Mouse (Mus musculus) embryonic facial prominence, embryonic 11.5 days (tissue): ENCODE measurements around the gene Tmem45a. TPM values are rescaled to one million over a fixed set of nuclear protein-coding genes. Genes with fewer than 3 reads are reported as not detected.
A peak's percentile ranks its signal among the peaks of the same experiment; 100 is the strongest.
"Not testable (repeated sequence)": the region's sequence is repeated elsewhere in the genome, so short reads cannot be mapped to it uniquely, and the experiment has no call there.

Source experiments
- ATAC-seq: fragments of 200-750 bp; cut with Nextera tagmentation; replicated peaks from 2 replicates; pipeline ENCODE4 v1.8.0; 2017; ENCODE audit warnings: low read depth; ENCODE audit not compliant: insufficient number of reproducible peaks, low FRiP score, low TSS enrichment
- DNase-seq: peaks from one replicate; pipeline ENCODE4 v3.0.0-alpha.2; 2015; ENCODE audit warnings: low spot score
- H3K27ac ChIP-seq: fragments of 300-500 bp; sonication (generic); replicated peaks from 2 replicates; pipeline ENCODE4 v1.5.1; 2014; ENCODE audit warnings: mild to moderate bottlenecking, low read depth, low read length, control low read depth
- H3K27me3 ChIP-seq: fragments of 300-500 bp; sonication (generic); 2 replicates; pipeline ENCODE4 v1.6.1; 2014; ENCODE audit warnings: mild to moderate bottlenecking, low read length, moderate library complexity, mixed read lengths; ENCODE audit not compliant: control insufficient read depth, insufficient read depth
- H3K36me3 ChIP-seq: fragments of 300-500 bp; sonication (generic); replicated peaks from 2 replicates; pipeline ENCODE4 v1.6.1; 2014; ENCODE audit warnings: low read depth, mild to moderate bottlenecking, low read length, moderate library complexity, mixed read lengths; ENCODE audit not compliant: control insufficient read depth, insufficient read depth
- H3K4me1 ChIP-seq: fragments of 300-500 bp; sonication (generic); 2 replicates; pipeline ENCODE4 v1.6.1; 2014; ENCODE audit warnings: low read length, mixed read lengths; ENCODE audit not compliant: control insufficient read depth, insufficient read depth
- H3K4me2 ChIP-seq: fragments of 300-500 bp; sonication (generic); 2 replicates; pipeline ENCODE4 v1.6.1; 2014; ENCODE audit warnings: low read depth, mild to moderate bottlenecking, control low read depth, low read length, moderate library complexity
- H3K4me3 ChIP-seq: fragments of 300-500 bp; sonication (generic); 2 replicates; pipeline ENCODE4 v1.5.1; 2014; ENCODE audit warnings: low read depth, low read length, control low read depth
- H3K9ac ChIP-seq: fragments of 300-500 bp; sonication (generic); replicated peaks from 2 replicates; pipeline ENCODE4 v1.6.1; 2014; ENCODE audit warnings: mild to moderate bottlenecking, control low read depth, low read length
- H3K9me3 ChIP-seq: fragments of 300-500 bp; sonication (generic); replicated peaks from 2 replicates; pipeline ENCODE4 v1.6.1; 2016; ENCODE audit warnings: mild to moderate bottlenecking, low read length, inconsistent platforms, mixed read lengths; ENCODE audit not compliant: control insufficient read depth
- WGBS: fragments of 180-500 bp; shearing (Covaris S2); extraction: QIAGEN DNeasy Blood & Tissue Kit; methylation state at CpG from one replicate; pipeline ENCODE4 v1.1.7; 2014; 5-methylcytosine and 5-hydroxymethylcytosine counted together
- polyA plus RNA-seq: library from polyadenylated mRNA; unstranded; fragments of >200 nt; fragmentation: Nextera tagmentation; extraction: Ambion mirVana; gene quantifications from 2 replicates; pipeline ENCODE4 v1.2.1, GENCODE M21; 2014

The Tmem45a gene
- 15.2 and 15.9 TPM in 2 replicates for polyA plus RNA-seq

GRCm38 (mm10) chr16:56885824-56886615, at the start of gene Tmem45a:
Gene Tmem45a, minus strand, starts transcription at chr16:56886166.
- H3K36me3 ChIP-seq = no peaks in the 10 kb centered on the region
- peak within 1 kb of the TSS; percentile 23 for H3K9ac ChIP-seq
- no peaks in the 10 kb centered on the region for H3K9me3 ChIP-seq
- H3K27ac ChIP-seq = no peak within 1 kb of the TSS
- DNase-seq (peak; percentile 94), ATAC-seq (peak; percentile 99)
- peak within 1 kb of the TSS; percentile 60 for H3K4me2 ChIP-seq
- H3K27me3 ChIP-seq = no peaks in the 10 kb centered on the region
- H3K4me3 ChIP-seq = peak within 1 kb of the TSS; percentile 38
- H3K4me1 ChIP-seq = no peaks in the 10 kb centered on the region
- 4% methylated on average over 25 of the region's 25 CpGs for WGBS

- Histone ChIP-seq H3K27me3 (no peaks in the 10 kb centered on the region), H3K4me2 (no peak within 1 kb of the TSS), H3K36me3 (no peaks in the 10 kb centered on the region), H3K4me3 (no peak within 1 kb of the TSS), H3K9ac (no peak within 1 kb of the TSS), H3K27ac (no peak within 1 kb of the TSS), H3K9me3 (no peaks in the 10 kb centered on the region), H3K4me1 (no peaks in the 10 kb centered on the region)
- WGBS = 50% methylated on average over 3 of the region's 3 CpGs
- DNase-seq (no peak), ATAC-seq (no peak)
Measured at GRCm38 (mm10) chr16:56928023-56928422, 42.1 kb upstream of the Tmem45a start, which contains the start of gene Lnp1. Gene Lnp1, minus strand, starts transcription at chr16:56928061.

- Histone ChIP-seq H3K9me3 (no peaks in the 10 kb centered on the region), H3K27ac (no peak overlapping the region), H3K4me1 (no peaks in the 10 kb centered on the region), H3K4me3 (no peak overlapping the region), H3K4me2 (no peak overlapping the region), H3K36me3 (no peaks in the 10 kb centered on the region), H3K9ac (no peak overlapping the region), H3K27me3 (no peaks in the 10 kb centered on the region)
- ATAC-seq = peak; percentile 62
- WGBS = 24% methylated on average over 8 of the region's 8 CpGs
- DNase-seq = peak; percentile 85
Measured at GRCm38 (mm10) chr16:56920102-56920657, 34.2 kb upstream of the Tmem45a start.

- no peaks in the 10 kb centered on the region for H3K4me1 ChIP-seq
- no peak overlapping the region for H3K4me2 ChIP-seq
- DNase-seq (no peak), ATAC-seq (no peak)
- H3K4me3 ChIP-seq = no peak overlapping the region
- H3K9me3 ChIP-seq = no peaks in the 10 kb centered on the region
- 83% methylated on average over 7 of the region's 7 CpGs for WGBS
- H3K27ac ChIP-seq = no peak overlapping the region
- no peaks in the 10 kb centered on the region for H3K27me3 ChIP-seq
- H3K9ac ChIP-seq = no peak overlapping the region
- H3K36me3 ChIP-seq = no peaks in the 10 kb centered on the region
Measured at GRCm38 (mm10) chr16:56917230-56917629, 31.3 kb upstream of the Tmem45a start.

- Histone ChIP-seq H3K9ac (no peak overlapping the region), H3K27ac (no peak overlapping the region), H3K9me3 (no peaks in the 10 kb centered on the region), H3K4me3 (no peak overlapping the region), H3K4me1 (no peaks in the 10 kb centered on the region), H3K4me2 (no peak overlapping the region), H3K27me3 (no peaks in the 10 kb centered on the region), H3K36me3 (no peaks in the 10 kb centered on the region)
- DNase-seq = no peak
- ATAC-seq = no peak
- WGBS = 67% methylated on average over 5 of the region's 5 CpGs
Measured at GRCm38 (mm10) chr16:56908986-56909385, 23.0 kb upstream of the Tmem45a start.

GRCm38 (mm10) chr16:56902206-56902605, 16.2 kb upstream of the Tmem45a start:
- not testable (repeated sequence) for H3K27me3 ChIP-seq, H3K27ac ChIP-seq, H3K36me3 ChIP-seq, H3K9ac ChIP-seq, H3K9me3 ChIP-seq, H3K4me3 ChIP-seq, H3K4me1 ChIP-seq, ATAC-seq, DNase-seq, H3K4me2 ChIP-seq
- WGBS = 65% methylated on average over 3 of the region's 3 CpGs

GRCm38 (mm10) chr16:56891583-56891982, 5.6 kb upstream of the Tmem45a start:
- DNase-seq (no peak), ATAC-seq (no peak)
- no peak overlapping the region for H3K9ac ChIP-seq
- no peak overlapping the region for H3K27ac ChIP-seq
- H3K27me3 ChIP-seq = no peaks in the 10 kb centered on the region
- no peaks in the 10 kb centered on the region for H3K9me3 ChIP-seq
- 90% methylated on average over 5 of the region's 5 CpGs for whole genome bisulfite sequencing
- no peak overlapping the region for H3K4me2 ChIP-seq
- H3K4me1 ChIP-seq = no peaks in the 10 kb centered on the region
- H3K4me3 ChIP-seq = no peak overlapping the region
- no peaks in the 10 kb centered on the region for H3K36me3 ChIP-seq

GRCm38 (mm10) chr16:56886616-56887116, 700 bp upstream of the Tmem45a start:
- Histone ChIP-seq H3K36me3 (no peaks in the 10 kb centered on the region), H3K9me3 (no peaks in the 10 kb centered on the region), H3K9ac (no peak overlapping the region; the same call in 1 of the 2 replicates), H3K27me3 (no peaks in the 10 kb centered on the region), H3K4me3 (peak overlapping the region; percentile 38), H3K4me1 (no peaks in the 10 kb centered on the region), H3K4me2 (peak overlapping the region; percentile 60), H3K27ac (no peak overlapping the region)
- WGBS = 25% methylated on average over 9 of the region's 9 CpGs
- DNase-seq (no peak), ATAC-seq (no peak)
